Mouse (Mus musculus) ES-E14 (cell line): Measurements from ENCODE around the gene Supt20.

ENCODE experiments used
- CHD2 ChIP-seq: IDR thresholded peaks from 2 replicates; pipeline ENCODE4 v1.6.1; 2014; ENCODE audit warnings: mild to moderate bottlenecking, low read depth, low read length, inconsistent platforms
- HCFC1 ChIP-seq: IDR thresholded peaks from 2 replicates; pipeline ENCODE4 v1.6.1; 2012; ENCODE audit warnings: low read length, inconsistent platforms, borderline replicate concordance; ENCODE audit not compliant: insufficient read depth
- MAFK ChIP-seq: IDR thresholded peaks from 2 replicates; pipeline ENCODE4 v1.6.1; 2014; ENCODE audit warnings: mild to moderate bottlenecking, low read depth, low read length, inconsistent platforms; ENCODE audit not compliant: insufficient read depth
- ZC3H11A ChIP-seq: IDR thresholded peaks from 2 replicates; pipeline ENCODE4 v1.6.1; 2012; ENCODE audit warnings: low read depth, mild to moderate bottlenecking, inconsistent platforms, low read length, borderline replicate concordance
- ZNF384 ChIP-seq: IDR thresholded peaks from 2 replicates; pipeline ENCODE4 v1.6.1; 2012; ENCODE audit warnings: low read depth, low read length, inconsistent platforms

DNA sequence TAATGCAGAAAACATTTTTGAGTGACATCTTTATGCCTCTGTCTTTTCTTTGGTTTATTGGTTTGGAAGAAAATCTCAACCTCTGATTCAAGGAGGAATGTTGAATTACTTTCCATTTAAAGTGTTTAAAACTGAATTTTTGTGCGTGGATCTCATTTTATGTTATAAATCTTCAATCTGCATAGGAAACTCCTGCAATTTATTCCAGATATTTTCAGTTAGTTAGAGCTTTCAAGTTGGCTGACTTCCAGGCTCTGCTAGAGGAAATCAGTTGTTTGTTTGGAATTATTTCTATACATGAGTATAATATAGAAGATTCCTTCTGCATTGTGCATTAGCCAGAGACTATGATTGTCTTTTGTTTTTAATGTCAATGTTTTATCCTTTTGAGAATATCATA is 49.8 kb upstream of the Supt20 start:
- TF ChIP-seq CHD2 (no peak), ZC3H11A (no peak), ZNF384 (no peak), MAFK (no peak), HCFC1 (no peak)
